Mouse (Mus musculus) lung, embryonic 14.5 days (tissue): ENCODE measurements around the gene Aff2. TPM values are rescaled to one million over a fixed set of nuclear protein-coding genes. Genes with fewer than 3 reads are reported as not detected.

Source experiments
- ATAC-seq: fragments of 200-750 bp; cut with Nextera tagmentation; 2 replicates; pipeline ENCODE4 v1.8.0; 2017; ENCODE audit warnings: mild to moderate bottlenecking, moderate TSS enrichment, moderate library complexity; ENCODE audit not compliant: insufficient read depth
- DNase-seq: peaks from one replicate; pipeline ENCODE4 v3.0.0-alpha.2; 2015
- H3K27ac ChIP-seq: fragments of 300-500 bp; sonication (generic); 2 replicates; pipeline ENCODE4 v1.5.1; 2014; ENCODE audit warnings: low read depth, mild to moderate bottlenecking, moderate library complexity
- H3K27me3 ChIP-seq: fragments of 300-500 bp; sonication (generic); 2 replicates; pipeline ENCODE4 v1.6.1; 2014; ENCODE audit warnings: low read length, control low read depth; ENCODE audit not compliant: insufficient read depth
- H3K36me3 ChIP-seq: fragments of 300-500 bp; sonication (generic); 2 replicates; pipeline ENCODE4 v1.6.1; 2014; ENCODE audit warnings: control low read depth; ENCODE audit not compliant: insufficient read depth
- H3K4me1 ChIP-seq: fragments of 300-500 bp; sonication (generic); 2 replicates; pipeline ENCODE4 v1.6.1; 2014; ENCODE audit warnings: antibody characterized with exemption, control low read depth; ENCODE audit not compliant: insufficient read depth
- H3K4me2 ChIP-seq: fragments of 300-500 bp; sonication (generic); 2 replicates; pipeline ENCODE4 v1.6.1; 2014; ENCODE audit warnings: mild to moderate bottlenecking
- H3K4me3 ChIP-seq: fragments of 300-500 bp; sonication (generic); 2 replicates; pipeline ENCODE4 v1.5.1; 2014; ENCODE audit warnings: low read depth, low read length
- H3K9ac ChIP-seq: fragments of 300-500 bp; sonication (generic); 2 replicates; pipeline ENCODE4 v1.6.1; 2014
- H3K9me3 ChIP-seq: fragments of 300-500 bp; sonication (generic); 2 replicates; pipeline ENCODE4 v1.6.1; 2016; ENCODE audit warnings: low read depth, low read length, control low read depth
- CTCF ChIP-seq: IDR thresholded peaks from 2 replicates; pipeline ENCODE4 v1.5.1; 2016; ENCODE audit warnings: antibody characterized with exemption, low read depth
- WGBS: fragments of 180-500 bp; shearing (Covaris S2); extraction: QIAGEN DNeasy Blood & Tissue Kit; methylation state at CpG from one replicate; pipeline ENCODE4 v1.1.7; 2014; 5-methylcytosine and 5-hydroxymethylcytosine counted together
- polyA plus RNA-seq: library from polyadenylated mRNA; unstranded; fragments of >200 nt; fragmentation: Nextera tagmentation; extraction: Ambion mirVana; gene quantifications from 2 replicates; pipeline ENCODE4 v1.2.1, GENCODE M21; 2014

Gene Aff2
- polyA plus RNA-seq, 1 experiment from 2014 or later: 5.0 TPM

GRCm38 (mm10) chrX:69867601-69868000, 507.5 kb downstream of the Aff2 start:
- ATAC-seq: no peak

DNA sequence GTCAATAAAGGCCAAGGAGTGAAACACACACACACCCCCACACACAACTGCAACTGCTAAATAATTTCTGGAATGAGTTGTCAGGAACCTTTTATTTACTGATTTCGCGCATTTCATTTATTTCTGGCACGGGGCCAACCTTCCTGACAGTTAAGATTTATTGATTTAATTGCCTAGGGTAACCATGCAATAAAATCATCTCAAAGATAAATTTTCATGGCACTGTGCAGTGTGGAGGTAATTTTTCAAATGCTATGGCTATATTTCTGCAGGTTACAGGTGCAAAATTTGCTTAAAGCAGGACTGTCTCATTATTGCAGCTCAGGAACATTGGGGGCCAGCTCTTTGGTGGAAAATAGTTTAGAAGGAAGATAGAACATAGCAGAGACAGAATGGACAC, 531.6 kb downstream of the Aff2 start:
- no peak for TF ChIP-seq CTCF
- Histone ChIP-seq H3K27me3 (no peaks in the 10 kb centered on the region), H3K4me2 (no peak overlapping the region), H3K9ac (no peak overlapping the region), H3K4me3 (no peak overlapping the region), H3K4me1 (no peaks in the 10 kb centered on the region), H3K9me3 (no peaks in the 10 kb centered on the region), H3K36me3 (no peaks in the 10 kb centered on the region), H3K27ac (no peak overlapping the region)
- DNase-seq (peak; percentile 0), ATAC-seq (no peak)
- WGBS: 59% methylated on average over 3 of the region's 3 CpGs

More at GRCm38 (mm10) chrX:69867601-69868000, 507.5 kb downstream of the Aff2 start:
- Histone ChIP-seq H3K9ac (no peak overlapping the region), H3K9me3 (no peaks in the 10 kb centered on the region), H3K27me3 (no peaks in the 10 kb centered on the region), H3K36me3 (no peaks in the 10 kb centered on the region), H3K4me2 (no peak overlapping the region), H3K27ac (no peak overlapping the region), H3K4me1 (no peaks in the 10 kb centered on the region), H3K4me3 (no peak overlapping the region)
- no peak for DNase-seq
- no peak for TF ChIP-seq CTCF
- WGBS: 92% methylated on average over 5 of the region's 5 CpGs
